ENCODE assay signal across 28 mouse cellular contexts in genomic region chr14:118197063-118197462, GRCm38 (mm10). TPM values are rescaled to one million over a fixed set of nuclear protein-coding genes. Genes with fewer than 3 reads are reported as not detected.
A peak's percentile ranks its signal among the peaks of the same experiment; 100 is the strongest.
DNase-seq lines count a peak whose midpoint lies in the region; ATAC-seq and TF ChIP-seq lines count a peak whose summit lies in the region.
"Had no signal": no experiment of that assay in that cellular context is flagged by ENCODE, and none has a peak within 500 bp of the region (broad histone marks: within the 10 kb centered on the region; RNA-seq: fewer than 3 reads in every experiment).

No protein-coding gene starts in this region.

- no peaks in the 10 kb centered on the region for H3K36me3 ChIP-seq in liver, postnatal 0 days (replicated peaks; ENCODE audit: insufficient read depth, low read length)
- no peaks in the 10 kb centered on the region for H3K36me3 ChIP-seq in G1E (replicated peaks)
- peaks cover 0 to 10% of the 10 kb centered on the region in 2 experiments; a peak in 2 of 4 replicates for H3K36me3 ChIP-seq in MEL (ENCODE audit: control insufficient read depth in 1 of 2, insufficient read depth in 2 of 2, low read length in 2 of 2)
- H3K36me3 ChIP-seq in intestine, embryonic 15.5 days: no peaks in the 10 kb centered on the region
- H3K36me3 ChIP-seq: forebrain, embryonic 10.5 days; heart, embryonic 12.5 days; heart, embryonic 15.5 days; hindbrain, embryonic 10.5 days; hindbrain, embryonic 13.5 days had no signal

- TF ChIP-seq EP300 in liver, postnatal 0 days (IDR thresholded peaks at IDR 0.05; ENCODE audit: low read depth): no peak
- TF ChIP-seq EP300 in MEL (IDR thresholded peaks at IDR 0.05; ENCODE audit: low read depth in 1 of 2, low read length in 2 of 2): peak in 1 of 2 experiments; percentile 34; a peak in 1 of 4 replicates

- no peak overlapping the region for H3K4me3 ChIP-seq in liver, postnatal 0 days (ENCODE audit: low read depth, low read length)
- H3K4me3 ChIP-seq in G1E (ENCODE audit: low read depth, low read length) (peak overlapping the region; percentile 27; the same call in 1 of the 2 replicates), MEL (ENCODE audit: control insufficient read depth in 1 of 2, insufficient read depth in 1 of 2, low read depth in 2 of 2, low read length in 2 of 2) (peak overlapping the region in 1 of 2 experiments; percentile 38; a peak in 2 of 4 replicates)
- no peak overlapping the region for H3K4me3 ChIP-seq in intestine, embryonic 15.5 days (replicated peaks)
- H3K4me3 ChIP-seq: forebrain, embryonic 10.5 days; forebrain, embryonic 13.5 days; heart, embryonic 12.5 days; heart, embryonic 15.5 days; hindbrain, embryonic 10.5 days; hindbrain, embryonic 13.5 days had no signal

- ATAC-seq in liver, postnatal 0 days: no peak
- peak; percentile 64 for ATAC-seq in G1E (ENCODE audit: extremely low read depth, insufficient number of reproducible peaks, low FRiP score, poor library complexity, severe bottlenecking)
- ATAC-seq in megakaryocyte progenitor cell, adult 5-6 weeks (replicated peaks; ENCODE audit: poor library complexity): peak; percentile 43; the same call in 1 of the 2 replicates
- ATAC-seq in intestine, embryonic 15.5 days: no peak
- ATAC-seq: activated CD4-positive, CD25-positive, alpha-beta regulatory T cell, adult 4 months; forebrain, embryonic 13.5 days; forebrain, embryonic 16.5 days; hindbrain, embryonic 16.5 days had no signal

- TF ChIP-seq POLR2A in MEL (IDR thresholded peaks at IDR 0.05; ENCODE audit: control insufficient read depth in 1 of 2, insufficient read depth in 1 of 2, low read depth in 1 of 2, low read length in 2 of 2, poor library complexity in 1 of 2): no peak

- WGBS in liver, postnatal 0 days (ENCODE audit: insufficient replicate concordance): 64% methylated on average over 12 of the region's 12 CpGs
- WGBS in intestine, embryonic 15.5 days: 70% methylated on average over 12 of the region's 12 CpGs

- no peak for TF ChIP-seq RAD21 in MEL (IDR thresholded peaks at IDR 0.05; ENCODE audit: low read depth, low read length)

- H3K27me3 ChIP-seq in liver, postnatal 0 days (ENCODE audit: insufficient read depth, low read length): 0 out of 2 replicates have a peak, but pooled peaks cover 5% of the 10 kb centered on the region
- H3K27me3 ChIP-seq in G1E (ENCODE audit: insufficient read depth, low read length): no peaks in the 10 kb centered on the region
- H3K27me3 ChIP-seq in MEL (ENCODE audit: control insufficient read depth in 1 of 2, insufficient read depth in 2 of 2, low read length in 2 of 2): no peaks in the 10 kb centered on the region
- no peaks in the 10 kb centered on the region for H3K27me3 ChIP-seq in intestine, embryonic 15.5 days (replicated peaks)
- H3K27me3 ChIP-seq: CH12.LX had no signal

- no peak overlapping the region for H3K27ac ChIP-seq in liver, postnatal 0 days (ENCODE audit: low read depth)
- H3K27ac ChIP-seq in MEL (ENCODE audit: control insufficient read depth, low read depth, low read length): no peak overlapping the region; the same call in 1 of the 2 replicates
- no peak overlapping the region for H3K27ac ChIP-seq in intestine, embryonic 15.5 days
- H3K27ac ChIP-seq: forebrain, embryonic 10.5 days; forebrain, embryonic 13.5 days; heart, embryonic 15.5 days; hindbrain, embryonic 10.5 days; hindbrain, embryonic 13.5 days had no signal

- H3K4me1 ChIP-seq in liver, postnatal 0 days (ENCODE audit: insufficient read depth): no peaks in the 10 kb centered on the region
- peaks cover 81% of the 10 kb centered on the region for H3K4me1 ChIP-seq in G1E (ENCODE audit: insufficient read depth, low read depth, low read length)
- peaks cover 5 to 9% of the 10 kb centered on the region in 2 experiments; a peak in 3 of 4 replicates for H3K4me1 ChIP-seq in MEL (ENCODE audit: control insufficient read depth in 1 of 2, insufficient read depth in 2 of 2, low read length in 2 of 2)
- H3K4me1 ChIP-seq in intestine, embryonic 15.5 days (replicated peaks): no peaks in the 10 kb centered on the region
- H3K4me1 ChIP-seq: heart, embryonic 12.5 days; heart, embryonic 15.5 days had no signal

- no peaks in the 10 kb centered on the region for H3K9me3 ChIP-seq in liver, postnatal 0 days (ENCODE audit: low read length)
- H3K9me3 ChIP-seq in G1E (replicated peaks) (peaks cover 7% of the 10 kb centered on the region; the same call in 1 of the 2 replicates), MEL (replicated peaks; ENCODE audit: insufficient read depth, low read length) (no peaks in the 10 kb centered on the region)
- H3K9me3 ChIP-seq in intestine, embryonic 15.5 days: no peaks in the 10 kb centered on the region
- H3K9me3 ChIP-seq: forebrain, embryonic 10.5 days; forebrain, embryonic 13.5 days; heart, embryonic 12.5 days; heart, embryonic 15.5 days; hindbrain, embryonic 10.5 days; hindbrain, embryonic 13.5 days had no signal

- no peak for TF ChIP-seq CTCF in liver, postnatal 0 days (IDR thresholded peaks at IDR 0.05; ENCODE audit: low read depth)
- TF ChIP-seq CTCF in G1E (IDR thresholded peaks at IDR 0.05; ENCODE audit: low read depth, low read length) (no peak), MEL (IDR thresholded peaks at IDR 0.05 in 2 of 3, conservative IDR thresholded peaks at IDR 0.05 in 1 of 3; ENCODE audit: control insufficient read depth in 1 of 3, insufficient read depth in 1 of 3, low read depth in 2 of 3, low read length in 3 of 3, poor library complexity in 1 of 3, severe bottlenecking in 1 of 3) (no peak)

- H3K4me2 ChIP-seq in liver, postnatal 0 days (ENCODE audit: low read depth, low read length): no peak overlapping the region
- H3K4me2 ChIP-seq in intestine, embryonic 15.5 days (replicated peaks): no peak overlapping the region
- H3K4me2 ChIP-seq: forebrain, embryonic 13.5 days; heart, embryonic 12.5 days; heart, embryonic 15.5 days; hindbrain, embryonic 13.5 days had no signal

- H3K9ac ChIP-seq in liver, postnatal 0 days (replicated peaks): no peak overlapping the region
- no peak overlapping the region for H3K9ac ChIP-seq in MEL (ENCODE audit: control insufficient read depth, low read depth, low read length, poor library complexity, severe bottlenecking)
- H3K9ac ChIP-seq in intestine, embryonic 15.5 days: no peak overlapping the region
- H3K9ac ChIP-seq: forebrain, embryonic 13.5 days; heart, embryonic 12.5 days; heart, embryonic 15.5 days; hindbrain, embryonic 13.5 days had no signal

- DNase-seq in liver (peak; percentile 27), G1E (ENCODE audit: low spot score) (no peak), MEL (ENCODE audit: low read depth, low spot score) (peak; percentile 62)
- DNase-seq in liver, postnatal 0 days: no peak
- DNase-seq in urinary bladder, adult 18-20 months (ENCODE audit: low spot score in 2 of 2): no peak
- DNase-seq: adrenal gland, adult 8-10 months; adrenal gland, postnatal 25 days; cerebellum, adult 18-20 months; cerebellum, adult 9-10 months; cerebellum, postnatal 14 days; gastrocnemius, postnatal 10 days; gastrocnemius, postnatal 36 days; heart, postnatal 10 days; heart, postnatal 36 days had no signal

- no peaks in the 10 kb centered on the region for H3K79me2 ChIP-seq in MEL (ENCODE audit: control insufficient read depth, insufficient read depth, low read length, poor library complexity)

TF ChIP-seq in MEL, 35 proteins besides CTCF, POLR2A, EP300 and RAD21:
- TF ChIP-seq UBTF (IDR thresholded peaks at IDR 0.05; ENCODE audit: borderline replicate concordance, insufficient read depth, low read depth, low read length) (no peak), GATA1 (IDR thresholded peaks at IDR 0.05; ENCODE audit: low read depth, low read length) (peak; percentile 75), RCOR1 (IDR thresholded peaks at IDR 0.05; ENCODE audit: low read depth, low read length) (peak; percentile 32; the same call in 1 of the 2 replicates), ETS1 (IDR thresholded peaks at IDR 0.05; ENCODE audit: low read depth, low read length) (0 out of 2 replicates have a peak, but pooled peaks have one; percentile 17)
TF ChIP-seq in MEL: peak in this region for 3.

RNA-seq across cellular contexts. Expression of gene Sox21, which starts 39.8 kb away (rescaled TPM):
- not detected in 2 replicates for polyA plus RNA-seq in liver, postnatal 0 days (2015; fragmentation: Nextera tagmentation; extraction: Ambion mirVana)
- total RNA-seq in G1E (2014; fragmentation: Nextera tagmentation) (3.0 and 4.6 TPM in 2 replicates), G1E (2017) (1.2 and 1.3 TPM in 2 replicates), MEL (2012; rRNA removed) (not detected in 2 replicates)
- polyA plus RNA-seq in G1E (2012) (9.0 and 10.9 TPM in 2 replicates), MEL (2012; ENCODE audit: insufficient read depth in 1 of 2, insufficient read length in 2 of 2, low read depth in 1 of 2, low replicate concordance in 2 of 2, missing spikeins in 1 of 2) (not detected)
- not detected in 2 replicates for total RNA-seq in megakaryocyte progenitor cell, adult 5-6 weeks (2015)
- not detected in 2 replicates for total RNA-seq in megakaryocyte progenitor cell, adult 5-6 weeks (2017)
- polyA plus RNA-seq in intestine, embryonic 15.5 days (2015; fragmentation: Nextera tagmentation; extraction: Ambion mirVana): 0.09 and 0.14 TPM in 2 replicates
- total RNA-seq: adrenal gland, postnatal 25 days; CH12.LX; gastrocnemius, adult 18-20 months; gastrocnemius, postnatal 10 days; gastrocnemius, postnatal 36 days; granulocyte monocyte progenitor cell, adult 5-6 weeks; heart, postnatal 10 days; heart, postnatal 36 days had no signal
- polyA plus RNA-seq: activated CD4-positive, CD25-positive, alpha-beta regulatory T cell, adult 4 months; heart, embryonic 15.5 days had no signal

Comparison
In these comparisons a context has a peak if more than half of its experiments do, and no peak if none do; other contexts are left out.
1. DNase-seq: peak in liver (single experiment) and MEL (single experiment); none in liver, postnatal 0 days (single experiment), G1E (single experiment) and urinary bladder, adult 18-20 months (0 of 2).
2. ATAC-seq: peak in G1E (single experiment) and megakaryocyte progenitor cell, adult 5-6 weeks (single experiment); none in liver, postnatal 0 days (single experiment) and intestine, embryonic 15.5 days (single experiment).